Mouse (Mus musculus): ENCODE measurements around the gene Ugt1a8.

Ugt1a8 gene

GRCm38 (mm10) chr1:88259643-88260024, 172.0 kb downstream of the Ugt1a8 start:
- no peak for DNase-seq (ENCODE audit: low spot score in 2 of 2)

- DNase-seq (ENCODE audit: low spot score in 2 of 2): no peak
Observed at GRCm38 (mm10) chr1:88260114-88260513, 172.5 kb downstream of the Ugt1a8 start.

- DNase-seq (ENCODE audit: low spot score in 2 of 2): no peak
Observed at GRCm38 (mm10) chr1:88260604-88261377, 173.2 kb downstream of the Ugt1a8 start.

GRCm38 (mm10) chr1:88261706-88262105, 174.1 kb downstream of the Ugt1a8 start:
- no peak for DNase-seq (ENCODE audit: low spot score in 2 of 2)

GRCm38 (mm10) chr1:88262255-88262654, 174.6 kb downstream of the Ugt1a8 start:
- no peak for DNase-seq (ENCODE audit: low spot score in 2 of 2)

- DNase-seq (ENCODE audit: low spot score in 2 of 2): no peak
Observed at GRCm38 (mm10) chr1:88262961-88263360, 175.3 kb downstream of the Ugt1a8 start.

- DNase-seq (ENCODE audit: low spot score in 2 of 2): no peak
Observed at GRCm38 (mm10) chr1:88263778-88264177, 176.2 kb downstream of the Ugt1a8 start.

GRCm38 (mm10) chr1:88264237-88264868, 176.7 kb downstream of the Ugt1a8 start:
- no peak for DNase-seq (ENCODE audit: low spot score in 2 of 2)

GRCm38 (mm10) chr1:88264869-88265240, 177.2 kb downstream of the Ugt1a8 start:
- no peak for DNase-seq (ENCODE audit: low spot score in 2 of 2)

- DNase-seq (ENCODE audit: low spot score in 2 of 2): no peak
Observed at GRCm38 (mm10) chr1:88266123-88266522, 178.5 kb downstream of the Ugt1a8 start.

- no peak for DNase-seq (ENCODE audit: low spot score in 2 of 2)
Observed at GRCm38 (mm10) chr1:88267489-88267888, 179.9 kb downstream of the Ugt1a8 start.

- DNase-seq (ENCODE audit: low spot score in 2 of 2): no peak
Observed at GRCm38 (mm10) chr1:88268070-88268469, 180.5 kb downstream of the Ugt1a8 start.

Measured in frontal cortex, postnatal 10 days (tissue).